Mouse (Mus musculus) forebrain, postnatal 0 days (tissue): ENCODE measurements around the gene Tprn. TPM values are rescaled to one million over a fixed set of nuclear protein-coding genes. Genes with fewer than 3 reads are reported as not detected.

ENCODE experiments used
- ATAC-seq: fragments of 200-750 bp; cut with Nextera tagmentation; 2 replicates; pipeline ENCODE4 v1.8.0; 2017; ENCODE audit warnings: mild to moderate bottlenecking, moderate library complexity
- DNase-seq: peaks from one replicate; pipeline ENCODE4 v3.0.0-alpha.2; 2015
- H3K27ac ChIP-seq: fragments of 300-500 bp; sonication (generic); 2 replicates; pipeline ENCODE4 v1.5.1; 2014; ENCODE audit warnings: low read depth, mild to moderate bottlenecking, antibody characterized with exemption, low read length, moderate library complexity, mixed read lengths
- H3K27me3 ChIP-seq: fragments of 300-500 bp; sonication (generic); 2 replicates; pipeline ENCODE4 v1.6.1; 2014; ENCODE audit warnings: mild to moderate bottlenecking, low read length, mixed read lengths; ENCODE audit not compliant: insufficient read depth
- H3K36me3 ChIP-seq: fragments of 300-500 bp; sonication (generic); 2 replicates; pipeline ENCODE4 v1.6.1; 2014; ENCODE audit warnings: mild to moderate bottlenecking, moderate library complexity; ENCODE audit not compliant: insufficient read depth
- H3K4me1 ChIP-seq: fragments of 300-500 bp; sonication (generic); 2 replicates; pipeline ENCODE4 v1.6.1; 2014; ENCODE audit warnings: antibody characterized with exemption; ENCODE audit not compliant: insufficient read depth
- H3K4me2 ChIP-seq: fragments of 300-500 bp; sonication (generic); 2 replicates; pipeline ENCODE4 v1.6.1; 2014; ENCODE audit warnings: low read depth, mild to moderate bottlenecking, moderate library complexity
- H3K4me3 ChIP-seq: fragments of 300-500 bp; sonication (generic); 2 replicates; pipeline ENCODE4 v1.5.1; 2014; ENCODE audit warnings: low read depth, low read length, mixed read lengths
- H3K9ac ChIP-seq: fragments of 300-500 bp; sonication (generic); 2 replicates; pipeline ENCODE4 v1.6.1; 2014; ENCODE audit warnings: mild to moderate bottlenecking
- H3K9me3 ChIP-seq: fragments of 300-500 bp; sonication (generic); 2 replicates; pipeline ENCODE4 v1.6.1; 2016; ENCODE audit warnings: low read length
- CTCF ChIP-seq: sonication (generic); IDR thresholded peaks from 2 replicates; pipeline ENCODE4 v1.5.1; 2016; ENCODE audit warnings: antibody characterized with exemption, control low read depth, low read depth
- WGBS: fragments of 180-500 bp; shearing (Covaris S2); extraction: QIAGEN DNeasy Blood & Tissue Kit; methylation state at CpG from one replicate; pipeline ENCODE4 v1.1.7; 2014; 5-methylcytosine and 5-hydroxymethylcytosine counted together
- polyA plus RNA-seq: library from polyadenylated mRNA; unstranded; fragments of >200 nt; fragmentation: Nextera tagmentation; extraction: Ambion mirVana; gene quantifications from 2 replicates; pipeline ENCODE4 v1.2.1, GENCODE M21; 2015
- total RNA-seq: library from RNA; depleted of rRNA; stranded (reverse); fragments of >200 nt; gene quantifications from 2 replicates; pipeline ENCODE4 v1.2.3, GENCODE M21; 2014

Tprn gene
- total and polyA plus RNA-seq, 2 experiments from 2014 or later, result 18.1 to 18.8 TPM

GRCm38 (mm10) chr2:25286314-25286713 lies 23.9 kb downstream of the Tprn start:
- no peaks in the 10 kb centered on the region for H3K9me3 ChIP-seq
- H3K4me1 ChIP-seq, result peaks cover 8% of the 10 kb centered on the region; the same call in 1 of the 2 replicates
- ATAC-seq, result no peak
- peaks cover 44% of the 10 kb centered on the region for H3K36me3 ChIP-seq
- H3K27me3 ChIP-seq, result peaks cover 17% of the 10 kb centered on the region; the same call in 1 of the 2 replicates
- no peak overlapping the region for H3K4me2 ChIP-seq
- no peak for TF ChIP-seq CTCF
- H3K27ac ChIP-seq, result no peak overlapping the region
- H3K4me3 ChIP-seq, result no peak overlapping the region
- H3K9ac ChIP-seq, result no peak overlapping the region
- 82% methylated on average over 1 of the region's 1 CpGs for WGBS
- no peak for DNase-seq

GRCm38 (mm10) chr2:25286837-25287636 lies 24.6 kb downstream of the Tprn start:
- no peak for TF ChIP-seq CTCF
- no peak overlapping the region for H3K4me3 ChIP-seq
- H3K27ac ChIP-seq, result no peak overlapping the region
- no peak overlapping the region for H3K4me2 ChIP-seq
- peak; percentile 32; the same call in 1 of the 2 replicates for ATAC-seq
- DNase-seq, result no peak
- H3K27me3 ChIP-seq, result peaks cover 24% of the 10 kb centered on the region; the same call in 1 of the 2 replicates
- H3K9ac ChIP-seq, result no peak overlapping the region
- WGBS, result 49% methylated on average over 7 of the region's 7 CpGs
- H3K36me3 ChIP-seq, result peaks cover 38% of the 10 kb centered on the region
- H3K4me1 ChIP-seq, result peaks cover 8% of the 10 kb centered on the region; the same call in 1 of the 2 replicates
- no peaks in the 10 kb centered on the region for H3K9me3 ChIP-seq

DNA sequence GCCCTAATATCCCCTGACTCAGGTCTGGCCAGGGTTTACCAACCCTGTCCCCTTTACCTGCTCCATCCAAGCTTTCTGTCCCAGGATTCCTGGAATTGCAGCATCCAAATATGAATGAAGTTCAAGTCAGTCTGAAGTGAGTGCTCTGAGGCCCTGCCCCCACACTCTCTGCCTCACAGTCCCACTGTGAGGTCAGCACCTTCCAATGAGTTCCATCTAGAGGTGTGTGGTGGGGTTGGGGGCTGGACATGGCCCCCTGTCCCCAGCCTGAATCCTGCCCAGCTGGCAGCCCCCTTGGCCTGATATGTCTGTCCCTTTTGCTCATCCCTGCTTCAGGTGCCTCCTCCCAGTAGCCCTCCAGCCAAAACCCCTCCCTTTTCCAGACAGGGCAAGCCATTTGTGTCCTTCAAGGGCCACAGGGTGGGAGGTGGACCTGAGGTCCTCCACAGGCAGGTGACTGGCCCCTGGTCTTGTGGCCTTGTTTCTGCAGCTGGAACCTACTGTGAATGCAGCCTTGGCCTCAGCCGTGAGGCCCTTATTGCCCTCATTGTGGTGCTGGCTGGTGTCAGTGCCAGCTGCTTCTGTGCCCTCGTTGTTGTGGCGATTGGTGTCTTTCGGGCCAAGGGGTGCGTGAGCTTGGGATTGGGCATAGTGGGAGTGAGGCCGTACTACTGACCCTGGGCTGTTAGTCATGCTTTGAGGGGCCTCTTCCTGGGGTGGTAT lies 25.7 kb downstream of the Tprn start, which contains the start of gene Tmem210:
Gene Tmem210, plus strand, starts transcription at position 219 of the 723 bp plus-strand sequence.
- no peak within 1 kb of the TSS for H3K9ac ChIP-seq
- no peaks in the 10 kb centered on the region for H3K9me3 ChIP-seq
- H3K4me1 ChIP-seq, result peaks cover 8% of the 10 kb centered on the region; the same call in 1 of the 2 replicates
- no peak within 1 kb of the TSS for H3K27ac ChIP-seq
- TF ChIP-seq CTCF, result no peak
- no peak within 1 kb of the TSS for H3K4me3 ChIP-seq
- ATAC-seq, result no peak
- H3K36me3 ChIP-seq, result peaks cover 28% of the 10 kb centered on the region
- no peak within 1 kb of the TSS for H3K4me2 ChIP-seq
- WGBS, result 81% methylated on average over 6 of the region's 6 CpGs
- DNase-seq, result no peak
- peaks cover 33% of the 10 kb centered on the region for H3K27me3 ChIP-seq

DNA sequence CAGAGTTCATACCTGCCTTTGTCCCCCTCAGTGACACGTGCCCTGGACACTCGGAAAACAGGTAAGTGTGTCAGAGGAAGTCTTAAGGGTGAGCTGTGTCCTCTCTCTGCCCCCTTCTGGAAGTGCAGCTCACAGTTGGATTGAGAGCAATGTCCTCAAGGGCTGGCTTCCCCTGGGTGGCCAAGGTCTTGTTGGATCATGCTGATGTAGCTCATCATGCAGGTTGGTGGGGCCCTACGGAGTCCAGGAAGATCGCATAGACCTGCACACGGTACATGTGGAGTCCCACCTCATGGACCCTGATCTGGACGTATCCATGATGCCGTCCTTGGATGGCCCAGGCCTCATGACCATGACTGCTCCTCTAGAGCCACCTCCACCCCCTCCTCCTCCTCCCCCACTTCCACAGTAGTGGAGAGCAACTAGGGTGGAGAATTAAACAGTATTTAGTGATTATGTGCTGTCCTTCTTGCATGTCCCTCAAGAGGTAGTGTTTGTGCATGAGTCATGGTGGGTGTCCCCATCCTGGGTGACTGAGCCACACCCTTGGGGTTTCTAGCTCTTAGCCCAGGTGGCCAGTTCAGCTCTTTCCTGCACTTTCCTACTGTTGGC lies 26.4 kb downstream of the Tprn start:
- no peak overlapping the region for H3K27ac ChIP-seq

DNA sequence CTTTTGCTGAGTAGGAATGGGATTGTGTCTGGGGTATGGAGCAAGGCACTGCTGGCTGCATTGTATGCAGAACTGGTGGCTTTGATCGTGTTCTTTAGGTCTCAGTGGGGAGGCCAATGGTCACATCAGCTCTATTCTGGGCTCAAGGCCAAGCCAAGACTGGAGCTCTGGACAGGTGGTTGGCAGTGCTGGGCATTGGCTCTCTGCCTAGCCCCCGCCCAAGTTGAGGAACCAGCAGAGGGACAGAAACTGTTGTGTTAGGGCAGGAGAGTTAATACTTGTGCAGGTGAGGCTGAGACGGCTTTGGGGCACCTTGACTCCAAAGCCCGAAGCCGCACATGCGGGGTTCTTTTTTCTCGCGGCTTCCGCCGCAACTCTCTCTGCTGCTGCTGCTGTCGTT lies 27.2 kb downstream of the Tprn start, which contains the start of gene Lrrc26:
Gene Lrrc26, plus strand, starts transcription at position 265 of the 400 bp plus-strand sequence.
- no peak within 1 kb of the TSS for H3K27ac ChIP-seq

More for the DNA sequence above, 26.4 kb downstream of the Tprn start:
- Histone ChIP-seq H3K4me3 (no peak overlapping the region), H3K27me3 (peaks cover 37% of the 10 kb centered on the region), H3K9me3 (no peaks in the 10 kb centered on the region), H3K9ac (no peak overlapping the region), H3K4me1 (peaks cover 8% of the 10 kb centered on the region; the same call in 1 of the 2 replicates), H3K4me2 (no peak overlapping the region), H3K36me3 (peaks cover 25% of the 10 kb centered on the region)
- DNase-seq (no peak), ATAC-seq (no peak)
- 0 out of 2 replicates have a peak, but pooled peaks have one; percentile 4 for TF ChIP-seq CTCF
- WGBS, result 86% methylated on average over 7 of the region's 7 CpGs

DNA sequence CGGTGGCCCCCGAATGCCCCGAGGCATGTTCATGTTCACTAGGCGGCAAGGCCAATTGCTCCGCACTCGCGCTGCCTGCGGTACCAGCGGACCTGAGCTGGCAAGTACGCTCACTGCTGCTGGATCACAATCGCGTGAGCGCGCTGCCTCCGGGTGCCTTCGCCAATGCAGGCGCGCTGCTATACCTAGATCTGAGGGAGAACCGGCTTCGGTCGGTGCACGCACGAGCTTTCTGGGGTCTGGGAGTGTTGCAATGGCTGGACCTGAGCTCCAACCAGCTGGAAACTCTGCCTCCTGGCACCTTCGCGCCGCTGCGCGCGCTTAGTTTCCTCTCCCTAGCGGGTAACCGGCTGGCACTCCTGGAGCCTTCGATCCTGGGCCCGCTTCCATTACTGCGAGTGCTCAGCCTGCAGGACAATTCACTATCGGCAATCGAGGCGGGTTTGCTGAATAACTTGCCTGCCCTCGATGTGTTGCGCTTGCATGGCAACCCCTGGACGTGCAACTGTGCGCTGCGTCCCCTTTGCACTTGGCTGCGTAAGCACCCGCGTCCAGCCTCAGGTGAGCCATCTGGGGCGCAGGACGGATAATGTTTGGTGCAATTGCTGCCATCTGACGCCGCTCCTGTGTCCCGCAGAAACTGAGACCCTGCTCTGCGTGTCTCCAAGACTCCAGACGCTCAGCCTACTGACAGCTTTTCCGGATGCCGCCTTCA lies 27.8 kb downstream of the Tprn start:
- ATAC-seq (peak; percentile 58), DNase-seq (peak; percentile 78)
- no peak overlapping the region for H3K27ac ChIP-seq
- H3K4me3 ChIP-seq, result peak overlapping the region; percentile 28
- TF ChIP-seq CTCF, result no peak
- peak overlapping the region; percentile 48 for H3K9ac ChIP-seq
- H3K36me3 ChIP-seq, result peaks cover 22% of the 10 kb centered on the region
- WGBS, result 1% methylated on average over 54 of the region's 54 CpGs
- peaks cover 39% of the 10 kb centered on the region for H3K27me3 ChIP-seq
- H3K9me3 ChIP-seq, result no peaks in the 10 kb centered on the region
- peak overlapping the region; percentile 60 for H3K4me2 ChIP-seq
- peaks cover 8% of the 10 kb centered on the region; the same call in 1 of the 2 replicates for H3K4me1 ChIP-seq

More for the DNA sequence above, 27.2 kb downstream of the Tprn start, which contains the start of gene Lrrc26:
- ATAC-seq (no peak), DNase-seq (no peak)
- Histone ChIP-seq H3K4me3 (peak within 1 kb of the TSS; percentile 28), H3K9ac (peak within 1 kb of the TSS; percentile 48), H3K9me3 (no peaks in the 10 kb centered on the region), H3K4me2 (peak within 1 kb of the TSS; percentile 60), H3K4me1 (peaks cover 8% of the 10 kb centered on the region; the same call in 1 of the 2 replicates), H3K27me3 (peaks cover 39% of the 10 kb centered on the region), H3K36me3 (peaks cover 23% of the 10 kb centered on the region)
- TF ChIP-seq CTCF, result no peak
- WGBS, result 7% methylated on average over 11 of the region's 11 CpGs
